Mouse (Mus musculus) heart, embryonic 10.5 days (tissue): ENCODE results near the gene Clec4g. TPM values are rescaled to one million over a fixed set of nuclear protein-coding genes. Genes with fewer than 3 reads are reported as not detected.

Experiments
- DNase-seq: peaks from one replicate; pipeline ENCODE4 v3.0.0-alpha.2; 2017; ENCODE audit warnings: low spot score
- H3K27ac ChIP-seq: fragments of 300-500 bp; sonication (generic); 2 replicates; pipeline ENCODE4 v1.5.1; 2016; ENCODE audit warnings: mild to moderate bottlenecking
- H3K27me3 ChIP-seq: fragments of 300-500 bp; sonication (generic); 2 replicates; pipeline ENCODE4 v1.6.1; 2016; ENCODE audit warnings: mild to moderate bottlenecking; ENCODE audit not compliant: poor library complexity, insufficient read depth, severe bottlenecking
- H3K36me3 ChIP-seq: fragments of 300-500 bp; sonication (generic); 2 replicates; pipeline ENCODE4 v1.6.1; 2016; ENCODE audit warnings: mild to moderate bottlenecking, moderate library complexity
- H3K4me1 ChIP-seq: fragments of 300-500 bp; sonication (generic); 2 replicates; pipeline ENCODE4 v1.6.1; 2016; ENCODE audit warnings: mild to moderate bottlenecking
- H3K4me3 ChIP-seq: fragments of 300-500 bp; sonication (generic); 2 replicates; pipeline ENCODE4 v1.5.1; 2016; ENCODE audit warnings: mild to moderate bottlenecking, moderate library complexity
- H3K9me3 ChIP-seq: fragments of 300-500 bp; sonication (generic); 2 replicates; pipeline ENCODE4 v1.6.1; 2016; ENCODE audit warnings: mild to moderate bottlenecking, moderate library complexity
- WGBS: fragments of 180-500 bp; shearing (Covaris S2); methylation state at CpG from one replicate; pipeline ENCODE4 v1.1.7; 2016; 5-methylcytosine and 5-hydroxymethylcytosine counted together
- polyA plus RNA-seq: library from polyadenylated mRNA; unstranded; fragments of >200 nt; fragmentation: Nextera tagmentation; extraction: Ambion mirVana; gene quantifications from 2 replicates; pipeline ENCODE4 v1.2.1, GENCODE M21; 2016

Clec4g gene
- polyA plus RNA-seq, 1 experiment from 2014 or later: 4.3 TPM

DNA sequence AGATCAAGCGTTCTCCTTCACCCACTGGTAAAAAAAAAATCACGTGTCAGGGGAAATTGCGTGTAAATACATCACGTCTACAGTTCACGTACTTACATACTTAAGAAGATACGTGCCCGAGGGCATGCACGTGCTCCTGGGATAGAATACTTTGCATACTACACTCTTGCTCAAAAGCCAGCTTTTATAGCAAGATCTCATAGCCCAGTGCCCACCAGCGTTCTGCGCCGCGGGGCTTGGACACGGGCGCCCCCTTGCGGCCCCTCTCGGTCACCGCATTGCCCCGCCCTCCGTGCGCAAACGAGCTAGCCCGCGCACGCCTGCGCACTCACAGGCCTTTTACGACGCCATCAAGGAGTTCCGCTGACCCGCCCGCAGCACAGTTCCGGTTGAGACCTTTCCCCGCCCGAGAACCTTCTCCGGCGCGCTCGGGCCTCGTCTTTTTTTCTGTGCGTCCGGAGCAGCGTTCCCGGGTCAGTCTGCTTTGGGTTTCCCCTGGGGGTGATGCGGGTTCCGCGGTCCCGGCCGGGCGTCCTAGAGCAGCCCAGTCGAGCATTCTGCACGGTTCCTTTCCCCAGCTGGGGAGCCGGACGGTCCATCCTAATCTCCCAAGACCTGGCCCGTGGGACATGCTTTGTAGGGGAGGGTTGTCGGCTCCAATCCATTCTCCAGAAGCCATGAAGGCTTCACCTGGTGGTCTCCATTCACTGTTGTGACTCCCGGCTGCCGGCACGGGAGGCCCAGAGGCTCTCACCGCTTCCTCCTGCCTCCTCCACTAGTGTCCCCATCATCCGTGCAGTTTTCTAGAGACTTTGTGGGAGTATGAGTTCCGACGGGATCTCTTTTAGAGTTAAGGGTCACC, 44.1 kb downstream of the Clec4g start, which contains the start of gene Trappc5:
Trappc5 (plus strand) TSS at position 169 of the 862 bp plus-strand sequence.
- H3K27ac ChIP-seq: peak within 1 kb of the TSS; percentile 96
- H3K27me3 ChIP-seq: no peaks in the 10 kb centered on the region
- under 1% methylated on average over 61 of the region's 61 CpGs for WGBS
- H3K4me1 ChIP-seq: 0 out of 2 replicates have a peak, but pooled peaks cover 13% of the 10 kb centered on the region
- peak; percentile 97 for DNase-seq
- peak within 1 kb of the TSS; percentile 95 for H3K4me3 ChIP-seq
- H3K36me3 ChIP-seq: peaks cover 29% of the 10 kb centered on the region
- no peaks in the 10 kb centered on the region for H3K9me3 ChIP-seq

DNA sequence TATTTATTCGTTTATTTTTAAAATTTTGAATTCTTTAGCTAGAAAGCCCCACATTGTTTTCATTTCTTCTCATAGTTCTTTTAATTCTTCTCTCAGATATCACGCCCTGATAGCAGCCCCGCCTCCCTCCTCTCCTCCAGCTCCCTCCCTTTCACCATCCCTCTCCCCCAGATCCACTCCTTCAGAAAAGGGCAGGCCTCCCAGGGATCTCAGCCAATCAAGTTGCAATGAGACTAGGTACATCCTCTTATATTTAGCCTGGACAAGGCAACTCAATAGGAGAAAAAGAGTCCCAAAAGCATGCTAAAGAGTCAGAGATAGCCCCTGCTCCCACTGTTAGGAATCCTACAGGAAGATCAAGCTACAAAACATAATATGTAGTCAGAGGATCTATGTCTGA, 45.8 kb downstream of the Clec4g start:
- no peaks in the 10 kb centered on the region for H3K9me3 ChIP-seq

DNA sequence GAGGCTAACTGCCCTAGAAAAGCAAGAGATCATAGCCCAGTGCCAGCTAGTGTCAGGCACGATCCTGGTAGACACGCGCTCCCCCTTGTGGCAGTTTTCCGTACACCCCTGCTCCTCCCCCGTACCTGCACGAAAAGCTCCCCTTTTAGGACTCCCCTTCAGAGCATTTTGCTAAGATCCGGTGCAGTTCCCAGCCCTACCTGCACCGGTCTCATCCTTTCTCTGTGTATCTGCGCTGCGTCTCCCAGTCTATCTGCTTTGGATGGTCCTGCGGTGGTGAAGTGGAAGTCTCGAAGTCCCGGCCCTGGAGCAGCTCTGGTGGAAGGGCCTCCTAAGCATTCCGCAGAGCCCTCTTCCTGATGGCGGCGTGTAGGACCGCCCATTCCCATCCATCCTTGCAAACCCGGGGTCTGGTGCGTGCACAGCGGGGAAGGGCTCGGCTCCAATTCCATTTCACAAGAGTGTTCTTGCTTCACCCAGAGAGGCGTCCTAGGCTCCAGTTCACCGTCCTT, 48.4 kb downstream of the Clec4g start, which contains the start of gene Fcor:
Fcor (minus strand) TSS at position 383 of the 512 bp plus-strand sequence.
- under 1% methylated on average over 23 of the region's 23 CpGs for WGBS
- Histone ChIP-seq H3K36me3 (no peaks in the 10 kb centered on the region), H3K27me3 (no peaks in the 10 kb centered on the region), H3K27ac (peak within 1 kb of the TSS; percentile 88), H3K4me3 (peak within 1 kb of the TSS; percentile 69), H3K4me1 (0 out of 2 replicates have a peak, but pooled peaks cover 4% of the 10 kb centered on the region), H3K9me3 (no peaks in the 10 kb centered on the region)
- peak; percentile 91 for DNase-seq

More for the DNA sequence above, 45.8 kb downstream of the Clec4g start:
- no peak for DNase-seq
- H3K27ac ChIP-seq: no peak overlapping the region
- peaks cover 12% of the 10 kb centered on the region for H3K36me3 ChIP-seq
- 44% methylated on average over 3 of the region's 3 CpGs for WGBS
- no peak overlapping the region for H3K4me3 ChIP-seq
- H3K27me3 ChIP-seq: no peaks in the 10 kb centered on the region
- 0 out of 2 replicates have a peak, but pooled peaks cover 13% of the 10 kb centered on the region for H3K4me1 ChIP-seq

DNA sequence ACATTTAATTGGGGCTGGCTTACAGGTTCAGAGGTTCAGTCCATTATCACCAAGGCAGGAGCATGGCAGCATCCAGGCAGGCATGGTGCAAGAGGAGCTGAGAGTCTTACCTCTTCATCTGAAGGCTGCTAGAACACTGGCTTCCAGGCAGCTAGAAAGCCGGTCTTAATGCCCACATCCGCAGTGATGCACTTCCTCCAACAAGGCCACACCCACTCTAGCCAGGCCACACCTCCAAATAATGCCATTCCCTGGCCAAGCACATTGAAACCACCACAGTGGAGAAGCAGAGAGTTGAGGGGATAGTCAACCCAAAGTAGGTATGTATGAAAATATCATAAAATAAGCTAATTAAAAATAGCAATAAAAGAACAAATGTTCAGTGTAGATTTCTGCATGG, 50.1 kb downstream of the Clec4g start:
- Histone ChIP-seq H3K4me1 (no peaks in the 10 kb centered on the region), H3K36me3 (no peaks in the 10 kb centered on the region), H3K27ac (no peak overlapping the region), H3K9me3 (no peaks in the 10 kb centered on the region), H3K27me3 (no peaks in the 10 kb centered on the region), H3K4me3 (no peak overlapping the region)
- no peak for DNase-seq
- 85% methylated on average over 2 of the region's 2 CpGs for WGBS

DNA sequence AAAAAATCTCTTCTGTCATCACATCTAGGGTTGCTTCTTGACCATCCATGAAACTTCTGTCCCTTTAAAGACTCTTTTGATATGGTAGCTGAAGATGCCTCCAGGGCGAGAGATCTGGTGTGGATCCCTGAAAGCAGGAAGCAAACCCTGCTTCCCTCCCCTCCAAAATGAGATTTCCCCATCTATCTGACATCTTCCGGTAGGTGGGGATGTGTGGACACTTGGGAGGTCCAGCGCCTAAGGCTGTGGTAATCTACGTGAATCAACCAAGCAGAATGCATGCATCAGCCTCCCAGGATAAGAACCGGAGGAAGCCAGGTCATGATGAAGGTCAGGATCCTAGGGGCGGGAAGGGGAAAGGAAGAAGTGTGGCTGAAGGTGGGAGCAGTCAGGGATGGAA, 54.9 kb downstream of the Clec4g start, which contains the start of gene Mcemp1:
Mcemp1 (plus strand) TSS at position 248 of the 400 bp plus-strand sequence.
- no peak for DNase-seq
- Histone ChIP-seq H3K27ac (no peak within 1 kb of the TSS), H3K9me3 (no peaks in the 10 kb centered on the region), H3K27me3 (no peaks in the 10 kb centered on the region), H3K4me3 (no peak within 1 kb of the TSS), H3K4me1 (no peaks in the 10 kb centered on the region), H3K36me3 (no peaks in the 10 kb centered on the region)
- 63% methylated on average over 6 of the region's 6 CpGs for WGBS

DNA sequence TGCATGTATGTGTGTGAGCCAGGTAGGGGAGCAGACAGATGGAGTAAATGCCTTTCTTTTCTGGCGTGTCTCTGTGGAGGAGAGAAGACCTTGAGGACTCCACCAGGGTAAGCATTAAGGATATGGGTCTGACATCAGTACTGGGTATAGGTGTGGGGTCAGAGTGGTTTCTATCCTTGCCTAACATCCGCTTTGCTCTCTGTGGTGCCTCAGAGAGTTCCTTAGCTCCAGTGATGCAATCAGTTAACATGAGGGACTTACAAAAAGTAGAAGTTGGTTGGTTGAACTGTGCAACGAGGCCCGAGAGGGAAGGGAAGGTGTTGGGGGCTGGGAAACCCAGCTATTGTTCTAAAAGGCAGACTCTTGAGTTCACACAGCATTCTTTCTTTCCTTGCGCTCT, 56.0 kb downstream of the Clec4g start:
- no peaks in the 10 kb centered on the region for H3K4me1 ChIP-seq
- 61% methylated on average over 5 of the region's 5 CpGs for WGBS

DNA sequence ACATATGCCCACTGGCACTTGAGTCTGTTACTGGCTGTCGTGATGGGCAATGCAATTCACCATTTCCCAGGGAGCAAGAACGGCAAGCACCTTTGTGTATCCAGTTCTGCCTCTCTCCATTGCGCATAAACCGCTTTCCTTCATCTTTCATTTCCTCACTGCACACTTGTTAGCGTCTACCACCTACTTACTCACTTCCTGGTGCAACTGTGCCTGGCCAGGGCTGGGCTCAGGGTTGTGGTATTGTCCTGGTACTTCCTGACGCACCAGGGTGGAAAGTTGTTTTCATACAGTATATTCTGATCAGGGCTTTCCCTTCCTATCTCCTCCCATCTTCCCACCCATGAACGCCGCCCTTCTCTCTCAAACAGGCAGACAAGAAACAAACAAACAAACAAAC, 59.6 kb downstream of the Clec4g start:
- Histone ChIP-seq H3K4me3 (no peak overlapping the region), H3K9me3 (no peaks in the 10 kb centered on the region), H3K4me1 (no peaks in the 10 kb centered on the region; the same call in 1 of the 2 replicates), H3K27me3 (no peaks in the 10 kb centered on the region; the same call in 1 of the 2 replicates), H3K36me3 (no peaks in the 10 kb centered on the region), H3K27ac (no peak overlapping the region)
- no peak for DNase-seq
- 75% methylated on average over 8 of the region's 8 CpGs for WGBS

More for the DNA sequence above, 56.0 kb downstream of the Clec4g start:
- Histone ChIP-seq H3K27me3 (no peaks in the 10 kb centered on the region), H3K9me3 (no peaks in the 10 kb centered on the region), H3K36me3 (no peaks in the 10 kb centered on the region), H3K27ac (no peak overlapping the region), H3K4me3 (no peak overlapping the region)
- DNase-seq: no peak

Other genes starting within 250 kb of the Clec4g start
- not detected in 2 replicates for gene Tex45, start 249.8 kb downstream of the Clec4g start, polyA plus RNA-seq
- 35.0 and 41.7 TPM in 2 replicates for gene Zfp358, start 227.5 kb downstream of the Clec4g start, polyA plus RNA-seq
- gene Mcoln1, start 220.2 kb downstream of the Clec4g start, polyA plus RNA-seq: 55.2 and 60.1 TPM in 2 replicates
- gene Pnpla6, start 205.3 kb downstream of the Clec4g start, polyA plus RNA-seq: 18.3 and 19.7 TPM in 2 replicates
- gene C330021F23Rik, start 152.7 kb downstream of the Clec4g start, polyA plus RNA-seq: 3.8 and 5.0 TPM in 2 replicates
- 2.3 and 3.9 TPM in 2 replicates for gene Camsap3, start 133.4 kb downstream of the Clec4g start, polyA plus RNA-seq
- gene Xab2, start 99.3 kb downstream of the Clec4g start, polyA plus RNA-seq: 46.5 and 52.8 TPM in 2 replicates
- gene Pet100, start 99.1 kb downstream of the Clec4g start, polyA plus RNA-seq: 89.6 and 94.8 TPM in 2 replicates
- gene Pcp2, start 95.1 kb downstream of the Clec4g start, polyA plus RNA-seq: 0.31 TPM in 1 of 2 replicates, not detected in the other
- 79.1 and 81.4 TPM in 2 replicates for gene Stxbp2, start 89.7 kb downstream of the Clec4g start, polyA plus RNA-seq
- 0.15 TPM in 1 of 2 replicates, not detected in the other for gene Retn, start 64.9 kb downstream of the Clec4g start, polyA plus RNA-seq
- gene Mcemp1, start 54.9 kb downstream of the Clec4g start, polyA plus RNA-seq: 0.11 TPM in 1 of 2 replicates, not detected in the other
- 10.4 and 15.1 TPM in 2 replicates for gene Fcor, start 48.3 kb downstream of the Clec4g start, polyA plus RNA-seq
- 39.3 and 39.5 TPM in 2 replicates for gene Trappc5, start 44.4 kb downstream of the Clec4g start, polyA plus RNA-seq
- 0.12 and 0.24 TPM in 2 replicates for gene Fcer2a, start 26.5 kb downstream of the Clec4g start, polyA plus RNA-seq
- gene Cd209a, start 28.3 kb upstream of the Clec4g start, polyA plus RNA-seq: not detected in 2 replicates
- not detected in 2 replicates for gene Cd209e, start 133.7 kb upstream of the Clec4g start, polyA plus RNA-seq
- gene Cd209d, start 157.9 kb upstream of the Clec4g start, polyA plus RNA-seq: not detected in 2 replicates
- gene Cd209b, start 206.2 kb upstream of the Clec4g start, polyA plus RNA-seq: not detected in 2 replicates
- gene Cd209c, start 234.1 kb upstream of the Clec4g start, polyA plus RNA-seq: 0.28 and 0.46 TPM in 2 replicates